Mouse (Mus musculus): ENCODE measurements around the gene Ecel1.

Gene Ecel1

GRCm38 (mm10) chr1:87156199-87156587 lies at the start of gene Ecel1:
TSS of gene Ecel1 (minus strand) at chr1:87156521.
- DNase-seq (ENCODE audit: low read depth, low spot score), result no peak

DNA sequence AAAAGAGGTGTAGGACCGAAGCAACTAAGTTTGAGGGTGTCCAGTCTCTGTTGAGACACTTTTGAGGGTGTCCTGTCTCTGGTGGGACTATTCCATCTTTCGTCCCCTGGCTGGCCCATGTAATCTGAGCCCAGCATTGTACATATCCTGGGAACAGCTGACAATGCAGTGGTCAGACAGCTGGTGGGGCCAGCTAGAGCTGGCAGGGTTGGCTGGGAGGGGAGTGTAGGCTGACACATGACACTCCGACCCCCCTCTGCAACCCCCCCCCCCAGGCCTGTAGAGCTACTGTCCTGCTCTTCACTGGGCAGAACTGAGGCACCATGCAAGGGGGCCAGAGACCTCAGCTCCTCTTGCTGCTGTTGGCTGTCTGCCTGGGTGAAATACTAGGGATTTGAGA lies 49.2 kb upstream of the Ecel1 start:
- no peak for DNase-seq (ENCODE audit: low read depth, low spot score)

DNA sequence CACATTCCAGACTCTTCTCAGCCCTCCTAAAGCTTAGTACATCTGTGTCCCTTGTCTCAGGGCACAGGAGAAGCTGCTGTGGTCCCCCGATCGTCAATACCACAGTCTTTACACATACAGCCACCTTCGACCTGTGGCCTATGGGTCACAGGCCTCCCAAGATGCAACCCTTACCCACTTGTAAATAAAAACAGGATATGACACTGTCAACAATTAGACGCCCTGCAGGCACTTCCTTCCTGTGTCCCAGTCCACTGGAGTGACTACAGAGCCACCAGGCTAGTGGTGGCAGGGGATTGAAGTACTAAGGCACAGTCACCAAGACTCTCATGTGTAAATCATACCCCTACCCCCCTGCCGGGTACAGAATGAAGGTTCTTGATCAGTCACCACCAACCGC lies 48.7 kb upstream of the Ecel1 start:
- no peak for DNase-seq (ENCODE audit: low read depth, low spot score)

- DNase-seq (ENCODE audit: low read depth, low spot score), result no peak
These were observed 48.1 kb upstream of the Ecel1 start, which contains the start of gene Chrng for GRCm38 (mm10) chr1:87204465-87204864. TSS of gene Chrng (plus strand) at chr1:87204657.

DNA sequence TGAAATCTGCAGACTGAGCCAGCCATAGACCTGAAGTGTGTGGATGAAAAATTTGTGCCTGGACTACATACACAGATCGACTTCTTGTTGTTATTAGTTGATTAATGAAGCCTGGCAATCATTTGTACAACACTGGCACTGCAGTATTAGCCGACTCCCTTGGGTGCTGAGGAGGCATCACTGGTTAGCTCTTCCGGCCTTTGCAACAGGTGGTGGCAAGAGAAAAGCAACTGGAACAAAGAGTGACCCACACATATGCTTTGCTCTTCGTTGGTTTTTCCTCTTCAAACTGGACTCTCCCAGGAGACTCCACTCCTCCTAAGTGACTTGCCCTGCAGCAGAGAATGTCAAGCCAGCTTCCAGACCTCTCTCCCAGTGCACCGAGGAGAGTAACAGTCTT lies 47.5 kb upstream of the Ecel1 start:
- DNase-seq (ENCODE audit: low read depth, low spot score), result no peak

DNA sequence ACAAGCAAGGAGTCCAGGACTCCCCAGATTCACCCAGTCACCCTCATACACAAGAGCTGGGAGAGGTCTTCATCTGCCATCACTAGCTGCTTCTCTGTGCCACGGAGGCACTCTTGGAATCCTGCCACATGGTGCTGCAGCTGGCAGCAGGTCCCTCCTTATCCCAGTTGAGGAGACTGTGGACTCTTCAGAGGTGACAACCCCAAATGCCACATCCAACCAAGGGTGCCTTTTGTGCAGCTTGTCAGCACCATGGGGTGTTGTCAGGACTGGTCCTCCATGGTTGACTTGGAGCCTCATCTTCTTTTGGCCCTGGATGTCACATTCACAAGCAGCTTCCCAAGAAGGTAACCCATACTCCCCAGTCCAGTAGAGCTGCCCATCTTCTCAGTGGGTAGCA lies 45.5 kb upstream of the Ecel1 start:
- DNase-seq (ENCODE audit: low read depth, low spot score), result no peak

GRCm38 (mm10) chr1:87200811-87201210 lies 44.5 kb upstream of the Ecel1 start:
- no peak for DNase-seq (ENCODE audit: low read depth, low spot score)

DNA sequence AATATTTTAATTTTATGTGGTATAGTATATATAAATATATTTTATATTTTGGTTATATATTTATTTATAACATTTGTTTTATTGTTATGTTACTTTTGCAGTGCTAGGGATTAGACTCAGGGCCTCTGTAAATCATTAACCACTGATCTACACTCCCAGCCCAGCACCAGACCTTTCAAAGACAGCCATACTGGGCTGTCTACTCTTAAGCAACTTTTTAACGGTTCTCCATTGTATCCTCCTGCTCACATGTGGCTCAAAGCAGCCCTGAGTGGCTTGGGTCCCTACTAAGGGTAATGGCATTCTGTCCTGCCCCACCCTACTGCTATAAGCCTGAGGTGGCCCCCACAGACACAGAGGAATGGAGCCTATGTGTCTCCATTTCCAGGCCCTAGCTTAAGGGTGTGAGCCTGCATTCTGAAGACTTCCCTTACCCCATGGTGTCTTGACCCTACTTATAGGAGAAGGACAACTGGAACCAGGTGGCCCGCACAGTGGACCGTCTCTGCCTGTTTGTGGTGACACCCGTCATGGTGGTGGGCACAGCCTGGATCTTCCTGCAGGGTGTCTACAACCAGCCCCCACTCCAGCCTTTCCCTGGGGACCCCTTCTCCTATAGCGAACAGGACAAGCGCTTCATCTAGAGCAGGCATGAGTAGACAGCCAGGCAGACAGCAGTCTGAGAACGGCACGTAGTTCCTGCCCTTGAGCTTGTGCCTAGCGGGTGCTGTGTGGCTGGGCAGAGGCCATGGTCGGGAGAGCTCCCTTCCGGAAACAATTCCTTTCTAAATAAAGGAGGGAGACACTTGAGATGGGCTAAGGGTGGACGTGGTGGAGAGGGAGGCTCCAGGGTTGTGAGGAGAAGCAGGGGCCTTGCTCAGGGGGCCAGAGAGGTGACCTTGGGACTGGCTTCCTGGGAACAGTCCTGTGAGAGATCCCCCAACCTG lies 42.1 kb upstream of the Ecel1 start:
- no peak for DNase-seq (ENCODE audit: low read depth, low spot score)

GRCm38 (mm10) chr1:87197296-87197695 lies 41.0 kb upstream of the Ecel1 start:
- DNase-seq (ENCODE audit: low read depth, low spot score), result no peak

GRCm38 (mm10) chr1:87190429-87190828 lies 34.1 kb upstream of the Ecel1 start, which contains the start of gene Chrnd:
TSS of gene Chrnd (plus strand) at chr1:87190607.
- no peak for DNase-seq (ENCODE audit: low read depth, low spot score)

- peak; percentile 63 for DNase-seq (ENCODE audit: low read depth, low spot score)
These were observed 30.7 kb upstream of the Ecel1 start for GRCm38 (mm10) chr1:87187037-87187355.

DNA sequence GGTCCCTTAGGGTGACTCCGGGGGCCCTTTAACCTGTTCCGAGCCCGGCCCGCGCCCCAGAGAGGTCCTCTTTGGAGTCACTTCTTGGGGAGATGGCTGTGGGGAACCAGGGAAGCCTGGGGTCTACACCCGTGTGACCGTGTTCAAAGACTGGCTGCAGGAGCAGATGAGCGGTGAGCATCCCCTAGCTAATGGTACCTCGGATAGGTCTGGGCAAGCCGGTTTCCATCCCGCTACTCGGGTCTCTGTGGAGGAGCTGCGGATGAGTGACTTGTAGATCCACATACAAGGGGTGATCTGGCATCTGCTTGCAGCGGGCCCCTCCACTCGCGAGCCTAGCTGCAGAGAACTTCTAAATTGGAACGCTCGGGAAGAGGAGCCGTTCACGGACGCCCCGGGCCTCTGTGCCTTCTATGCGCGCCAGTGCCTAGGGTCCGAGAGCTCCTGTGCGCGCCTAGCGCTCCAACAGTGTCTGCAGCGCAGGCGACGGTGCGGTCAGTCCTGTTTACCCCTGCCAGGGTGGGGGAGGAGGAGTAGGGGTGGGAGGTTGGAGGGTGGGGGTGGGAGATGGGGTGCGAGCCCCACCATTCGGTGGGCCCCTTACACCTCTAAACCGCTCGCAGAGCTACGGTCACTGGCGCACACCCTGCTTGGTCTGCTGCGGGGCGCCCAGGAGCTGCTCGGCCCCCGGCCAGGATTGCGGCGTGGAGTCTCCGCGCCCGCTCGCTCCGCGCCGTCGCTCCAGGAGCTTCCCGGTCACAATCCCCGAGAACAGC lies 30.1 kb upstream of the Ecel1 start:
- DNase-seq (ENCODE audit: low read depth, low spot score), result no peak

GRCm38 (mm10) chr1:87185526-87185925 lies 29.2 kb upstream of the Ecel1 start:
- DNase-seq (ENCODE audit: low read depth, low spot score), result no peak

DNA sequence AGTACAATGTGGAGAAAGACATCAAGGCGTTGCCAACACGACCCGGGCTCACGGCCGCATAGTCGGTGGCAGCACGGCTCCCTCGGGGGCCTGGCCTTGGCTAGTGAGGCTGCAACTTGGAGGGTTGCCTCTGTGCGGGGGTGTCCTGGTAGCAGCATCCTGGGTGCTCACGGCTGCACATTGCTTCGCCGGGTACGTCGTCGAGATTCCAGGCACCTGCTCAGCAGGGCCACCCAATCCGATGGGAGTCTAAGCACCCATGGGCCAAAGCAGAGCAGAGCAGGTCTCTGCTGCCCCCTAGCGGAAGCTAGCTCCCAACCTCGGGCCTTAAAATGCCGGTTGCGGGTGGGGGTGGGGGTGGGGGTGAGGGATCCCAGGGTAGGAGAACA lies 28.4 kb upstream of the Ecel1 start:
- DNase-seq (ENCODE audit: low read depth, low spot score), result peak; percentile 78

DNA sequence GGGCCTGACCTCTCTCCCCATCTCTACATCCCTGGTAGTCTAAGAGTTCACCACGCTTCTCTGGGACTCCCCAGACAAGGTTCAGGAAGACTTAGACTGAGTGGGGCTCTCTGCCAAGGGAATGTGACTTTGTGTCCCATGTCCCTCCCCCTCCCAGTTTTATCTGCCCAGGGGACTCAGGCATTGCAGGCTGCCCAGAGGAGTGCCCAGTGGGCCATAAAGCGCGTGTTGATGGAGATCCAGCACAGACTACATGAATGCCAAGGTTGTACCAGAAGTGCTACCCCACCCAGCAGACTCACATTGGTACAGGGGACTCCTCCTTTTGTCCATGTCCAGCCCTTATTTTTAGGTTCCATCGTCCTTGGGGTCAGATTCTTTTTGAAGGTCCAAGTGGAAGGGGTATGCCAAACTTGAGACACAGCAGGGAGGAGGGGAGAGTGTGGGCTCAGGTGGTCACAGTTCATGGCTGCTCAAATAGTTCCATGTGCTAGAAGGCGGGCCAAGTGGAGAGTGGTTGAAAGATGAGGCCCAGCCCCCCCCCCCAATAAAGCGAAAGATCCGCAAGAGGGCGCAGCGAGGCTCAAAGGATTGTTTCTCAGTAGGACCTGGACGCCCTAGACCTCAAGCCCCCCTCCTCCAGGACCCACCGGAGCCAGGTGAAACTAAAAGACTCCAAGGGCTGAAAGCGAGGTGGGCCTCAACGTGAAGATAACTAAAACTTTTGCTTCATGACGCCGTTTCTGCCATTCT lies 27.9 kb upstream of the Ecel1 start:
- peak; percentile 50 for DNase-seq (ENCODE audit: low read depth, low spot score)

DNA sequence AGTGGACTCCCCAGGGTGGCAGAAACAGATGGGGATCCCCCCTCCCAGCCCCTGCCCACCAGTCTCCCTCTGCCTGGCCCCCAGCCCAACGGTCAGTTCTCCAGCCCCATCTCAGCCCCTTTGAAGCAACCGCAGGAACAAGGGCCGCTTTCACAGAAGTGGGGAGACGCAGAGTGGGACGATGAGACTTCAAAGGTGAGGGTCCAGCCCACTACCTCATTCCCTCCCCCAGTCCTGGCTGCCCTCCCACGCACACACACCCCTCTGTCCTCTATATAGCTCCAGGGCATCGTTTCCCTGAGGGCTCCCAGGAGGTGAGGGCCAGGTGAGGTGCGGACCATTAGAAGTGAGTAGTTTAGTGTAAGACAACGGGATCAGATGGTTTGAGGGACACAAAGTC lies 26.7 kb upstream of the Ecel1 start, which contains the start of gene Prss56:
Prss56 (plus strand) TSS at position 301 of the 400 bp plus-strand sequence.
- DNase-seq (ENCODE audit: low read depth, low spot score), result no peak

GRCm38 (mm10) chr1:87180896-87181295 lies 24.6 kb upstream of the Ecel1 start:
- peak; percentile 61 for DNase-seq (ENCODE audit: low read depth, low spot score)

DNA sequence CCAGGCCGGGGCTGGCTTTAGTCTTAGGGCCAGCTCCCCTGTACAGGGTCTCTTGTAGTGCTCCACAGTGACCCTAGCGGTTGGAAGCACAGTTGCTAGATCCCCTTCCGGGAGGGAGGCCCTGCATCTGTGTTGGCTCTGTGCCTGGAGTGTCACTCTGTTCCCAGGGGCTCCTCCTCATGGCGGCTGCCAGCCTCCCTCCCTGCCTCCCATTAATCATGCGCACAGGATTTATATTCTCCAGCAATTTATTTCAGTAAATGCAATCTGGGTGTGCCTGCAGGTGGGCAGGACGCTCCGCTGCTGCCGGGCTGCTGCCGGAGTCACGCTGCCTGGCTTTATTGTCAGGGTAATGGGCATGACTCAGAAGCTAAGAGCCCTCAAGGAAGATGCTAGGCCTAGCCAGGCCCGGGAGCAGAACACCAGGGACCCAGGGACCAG lies 19.6 kb upstream of the Ecel1 start:
- DNase-seq (ENCODE audit: low read depth, low spot score), result no peak

DNA sequence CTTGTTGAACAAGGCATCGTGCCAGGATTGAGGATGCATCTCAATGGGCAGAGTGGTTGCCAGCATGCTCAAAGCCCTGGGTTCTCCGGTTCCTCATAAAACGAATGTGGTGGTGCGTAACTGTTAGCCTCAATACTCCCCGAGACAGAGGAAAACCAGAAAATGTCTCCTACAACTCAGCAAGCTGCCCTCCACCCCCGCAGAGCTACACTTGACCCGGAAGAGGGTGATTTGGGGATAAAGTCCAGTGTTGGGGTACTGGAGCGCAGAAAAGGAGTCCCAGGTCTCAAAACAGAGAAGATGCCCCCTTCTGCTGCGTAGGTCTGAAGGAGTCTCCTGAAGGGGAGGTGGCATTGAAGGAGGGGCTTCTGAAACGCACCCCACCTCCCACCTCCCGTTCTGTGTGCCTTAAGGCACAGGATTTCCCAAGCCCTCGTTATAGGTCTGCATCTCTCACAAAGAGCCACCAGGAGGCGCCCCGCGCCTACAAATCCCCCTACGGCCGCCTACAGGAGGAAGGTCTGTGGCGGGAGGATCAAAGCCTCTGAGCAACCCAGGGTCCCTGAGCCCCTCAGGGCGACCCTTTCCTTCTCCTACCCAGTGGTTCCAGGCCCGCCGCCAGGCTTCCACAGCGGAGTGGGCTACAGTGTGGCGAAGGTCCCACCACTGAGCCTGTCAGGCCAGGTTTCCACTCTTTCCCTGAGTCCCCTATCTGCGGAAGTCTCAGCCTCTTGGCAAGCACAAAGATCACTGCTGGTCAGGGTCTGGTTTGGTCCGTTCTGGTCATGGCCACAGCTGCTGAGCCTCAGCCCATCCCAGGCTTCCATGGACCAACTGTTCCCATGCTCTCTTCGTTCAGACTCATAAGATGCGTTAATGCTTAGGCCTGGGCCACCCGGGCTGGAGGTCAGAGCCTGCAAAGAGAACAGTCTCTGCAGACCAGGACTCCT lies 18.0 kb upstream of the Ecel1 start:
- DNase-seq (ENCODE audit: low read depth, low spot score), result peak; percentile 60

DNA sequence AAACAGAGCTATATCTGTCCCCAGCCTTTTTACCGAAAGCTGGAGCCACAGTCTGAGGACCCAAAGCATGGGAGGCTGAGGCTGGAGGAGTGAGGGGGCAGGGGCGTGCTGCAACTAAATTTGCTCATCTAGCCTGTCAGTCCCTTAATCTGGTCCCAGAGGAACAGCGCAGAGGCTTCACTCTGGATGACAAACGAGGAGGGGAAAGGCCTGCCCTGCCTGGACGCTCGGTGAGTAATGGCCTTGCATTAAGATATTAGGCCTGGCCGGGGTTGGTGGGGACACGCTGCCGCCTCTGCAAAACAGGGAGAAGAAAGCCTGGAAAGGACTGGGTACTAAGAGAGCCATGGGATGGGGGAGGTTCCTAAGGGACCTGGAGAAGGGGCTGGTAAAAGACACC lies 16.0 kb upstream of the Ecel1 start:
- no peak for DNase-seq (ENCODE audit: low read depth, low spot score)

GRCm38 (mm10) chr1:87171312-87171711 lies 15.0 kb upstream of the Ecel1 start:
- no peak for DNase-seq (ENCODE audit: low read depth, low spot score)

Data from CD4-positive helper T cell, adult 2 months (primary cell).